Mouse (Mus musculus) embryo, embryonic 9.5 days (tissue): ENCODE data around the gene Keg1.
"Not testable (repeated sequence)": the region's sequence is repeated elsewhere in the genome, so short reads cannot be mapped to it uniquely, and the experiment has no call there.

Experiments
- DNase-seq: peaks from one replicate; pipeline ENCODE4 v3.0.0-alpha.2; 2017; ENCODE audit errors: extremely low spot score

Keg1 gene

DNA sequence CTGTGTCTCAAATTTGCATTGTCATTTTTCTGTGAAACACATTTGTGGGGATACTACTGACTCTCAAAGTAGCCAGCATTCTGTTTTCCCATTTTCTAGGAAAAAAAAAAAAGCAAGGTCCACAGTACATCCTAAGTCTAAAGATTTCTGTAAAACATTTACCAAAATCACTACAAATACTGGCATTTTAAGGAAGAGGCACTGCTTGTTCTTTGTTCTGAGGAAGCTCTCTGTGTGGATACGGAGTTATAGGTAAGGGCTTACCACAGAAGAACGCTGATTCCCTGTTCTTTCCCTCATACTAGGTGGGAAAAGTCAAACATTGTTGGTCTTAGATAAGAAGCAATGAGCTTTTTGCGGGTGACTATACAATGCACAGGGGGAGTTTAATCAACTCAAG lies at the start of gene Keg1:
TSS of gene Keg1 (plus strand) at position 197 of the 400 bp plus-strand sequence.
- no peak for DNase-seq

DNA sequence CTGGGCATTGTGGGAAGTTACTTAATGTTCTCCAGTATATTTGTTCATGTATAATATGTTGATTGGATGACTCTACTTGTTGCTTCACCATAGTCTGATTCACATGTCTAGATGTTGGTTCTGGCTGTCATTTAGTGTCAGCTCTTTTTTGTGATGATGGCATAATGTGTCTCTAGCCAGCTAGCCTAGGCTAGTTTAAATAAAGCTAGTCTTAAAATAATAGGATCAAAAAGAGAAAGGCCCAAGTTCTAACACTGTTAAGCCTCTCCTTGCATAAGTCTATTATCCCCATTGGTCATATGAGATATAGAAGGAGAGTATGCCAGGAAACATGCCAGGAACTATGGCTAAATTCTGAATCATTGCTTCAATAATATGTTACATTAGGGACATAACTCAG lies 46.1 kb upstream of the Keg1 start:
- no peak for DNase-seq

DNA sequence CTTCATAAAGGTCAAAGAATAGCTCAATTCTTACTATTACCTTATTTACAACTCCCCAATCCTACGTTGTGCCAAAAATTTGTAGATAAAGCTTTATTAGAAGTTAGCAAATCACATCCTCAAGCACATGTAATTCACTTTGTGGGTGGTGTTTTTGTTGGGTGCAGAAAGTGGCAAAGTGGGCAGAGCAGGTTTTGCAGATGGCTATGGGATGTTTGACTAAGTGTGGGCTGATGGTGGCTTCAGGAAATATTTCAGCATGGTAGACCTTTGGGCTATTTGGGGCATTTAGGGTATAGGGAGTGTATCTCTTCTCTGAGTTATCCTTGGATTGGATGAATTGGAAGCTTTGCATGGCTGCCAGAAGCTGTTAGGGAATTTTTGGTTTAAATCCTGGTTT lies 29.4 kb upstream of the Keg1 start:
- DNase-seq = no peak

DNA sequence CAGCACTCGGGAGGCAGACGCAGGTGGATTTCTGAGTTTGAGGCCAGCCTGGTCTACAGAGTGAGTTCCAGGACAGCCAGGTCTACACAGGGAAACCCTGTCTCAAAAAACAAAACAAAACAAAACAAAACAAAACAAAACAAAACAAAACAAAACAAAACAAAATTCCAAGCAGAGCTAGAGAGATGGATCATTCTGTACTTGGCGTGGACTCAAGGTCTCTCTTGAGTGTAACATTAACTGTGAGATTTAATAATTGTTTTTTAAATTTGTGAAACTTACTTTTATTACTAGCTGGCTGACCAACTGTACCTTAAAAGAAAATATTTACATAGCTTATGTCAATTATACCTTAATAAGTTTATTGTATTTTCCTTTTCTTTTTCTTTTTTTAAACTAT lies 27.0 kb upstream of the Keg1 start:
- DNase-seq = not testable (repeated sequence)

DNA sequence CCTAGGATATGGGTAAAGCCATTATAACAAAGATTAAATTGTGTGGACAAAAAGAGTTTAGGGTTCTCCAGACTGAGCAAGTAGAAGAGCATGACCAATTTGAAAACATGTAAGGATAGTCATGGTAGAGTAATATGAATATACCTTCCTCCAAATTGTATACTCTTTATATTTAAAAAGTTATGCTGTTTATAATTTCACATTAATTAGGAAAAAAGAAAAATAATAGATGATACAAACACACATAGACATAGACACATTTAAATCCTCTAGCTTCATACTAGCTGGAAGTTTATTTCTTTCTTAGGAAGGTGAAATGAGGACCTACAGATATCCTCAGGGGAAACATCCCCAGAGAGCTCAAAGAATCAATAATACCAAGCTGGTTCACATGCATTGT lies 25.4 kb upstream of the Keg1 start, which contains the start of gene Olfr1442:
TSS of gene Olfr1442 (plus strand) at position 301 of the 400 bp plus-strand sequence.
- DNase-seq = no peak

DNA sequence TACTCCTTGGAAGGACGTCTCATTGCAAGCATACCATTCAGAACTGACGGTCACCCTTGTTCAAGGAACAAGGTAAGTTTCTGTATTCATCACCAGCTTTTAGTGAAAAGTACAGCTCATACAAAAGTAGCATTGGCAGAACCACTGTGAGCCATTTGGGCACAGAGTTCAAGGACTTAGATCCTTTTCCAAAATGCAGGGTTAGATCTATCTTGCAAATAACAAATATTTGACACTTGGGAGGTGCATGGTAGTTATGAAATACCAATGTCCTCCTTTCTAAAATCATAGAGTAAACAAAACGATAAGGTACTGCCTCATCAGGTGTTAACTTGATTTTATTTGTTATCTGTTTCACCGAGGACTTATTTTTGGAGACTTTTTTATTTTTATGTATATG lies 24.5 kb upstream of the Keg1 start:
- DNase-seq = no peak

DNA sequence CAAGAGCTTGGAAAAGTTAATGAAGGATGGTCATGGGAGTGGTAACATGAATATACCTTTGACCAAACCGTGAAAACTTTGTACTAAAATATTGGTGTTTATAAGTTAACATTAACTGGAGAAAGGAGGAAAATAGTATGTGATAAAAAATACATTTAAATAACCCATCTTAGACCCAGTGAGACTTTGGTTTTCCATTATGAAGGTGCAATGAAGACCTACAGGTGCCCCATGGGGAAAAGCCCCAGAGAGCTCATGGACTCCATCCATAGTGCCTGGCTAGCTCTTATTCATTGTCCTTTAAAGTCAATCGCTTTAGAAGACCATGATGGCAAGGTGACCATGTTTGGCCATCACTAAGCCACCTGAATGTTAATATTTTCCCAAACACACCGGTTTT lies 17.8 kb upstream of the Keg1 start, which contains the start of gene Olfr1443:
TSS of gene Olfr1443 (plus strand) at position 301 of the 400 bp plus-strand sequence.
- no peak for DNase-seq

DNA sequence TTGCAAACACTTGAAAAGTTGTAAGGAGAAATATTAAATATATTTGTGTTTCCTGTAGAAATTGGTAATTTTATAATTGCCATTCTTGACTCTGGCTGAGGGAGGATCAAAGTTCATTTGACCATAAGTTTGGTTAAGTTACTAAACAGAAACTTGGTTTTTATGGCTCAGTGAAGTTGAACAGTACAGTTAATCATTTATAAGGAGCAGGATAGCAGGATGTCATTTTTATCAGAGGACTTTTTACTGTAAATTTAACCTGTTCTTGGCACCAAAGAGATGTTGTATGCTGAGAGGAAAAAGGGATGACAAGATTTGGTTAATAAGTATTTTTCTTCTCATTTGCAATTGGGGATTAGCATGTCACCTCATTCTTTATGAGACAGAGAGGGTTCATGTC lies 10.9 kb upstream of the Keg1 start:
- DNase-seq = no peak

DNA sequence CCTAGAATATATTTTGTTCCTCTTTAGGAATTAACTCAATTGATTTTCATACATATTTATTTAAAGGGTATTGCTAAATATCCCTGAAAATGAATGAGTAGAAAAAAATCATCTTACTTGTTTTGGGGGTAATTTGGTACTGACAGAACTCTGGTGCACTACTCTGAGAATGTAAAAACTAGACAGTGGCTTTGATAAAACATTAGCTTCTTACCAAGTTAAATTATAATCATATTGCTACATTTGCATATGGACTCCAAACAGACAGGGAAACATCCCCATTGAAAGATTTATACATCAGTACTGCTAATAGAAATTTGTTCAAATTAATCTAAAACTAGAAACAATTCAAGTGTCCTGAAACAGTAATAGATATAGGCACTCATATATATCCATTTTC lies 10.4 kb upstream of the Keg1 start:
- DNase-seq = no peak

DNA sequence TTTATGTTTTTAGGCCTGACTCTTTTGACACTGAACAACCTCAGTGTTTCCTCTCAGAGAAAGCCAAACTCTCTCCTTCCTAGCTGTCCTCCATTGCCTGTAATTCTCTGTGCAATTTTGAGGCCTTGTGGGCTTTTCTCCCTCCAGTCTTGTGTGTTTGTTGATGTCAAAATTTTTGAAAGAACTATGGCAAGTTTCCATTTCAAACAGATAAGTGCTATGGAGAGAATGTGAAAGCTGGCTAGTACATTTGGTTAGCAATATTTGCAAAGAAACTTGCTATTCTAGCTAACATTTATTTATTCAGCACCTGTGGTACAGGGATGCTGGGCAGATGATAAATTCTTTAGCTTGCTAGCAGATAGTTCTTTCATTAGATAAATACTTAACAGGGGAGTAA lies 635 bp downstream of the Keg1 start:
- no peak for DNase-seq

DNA sequence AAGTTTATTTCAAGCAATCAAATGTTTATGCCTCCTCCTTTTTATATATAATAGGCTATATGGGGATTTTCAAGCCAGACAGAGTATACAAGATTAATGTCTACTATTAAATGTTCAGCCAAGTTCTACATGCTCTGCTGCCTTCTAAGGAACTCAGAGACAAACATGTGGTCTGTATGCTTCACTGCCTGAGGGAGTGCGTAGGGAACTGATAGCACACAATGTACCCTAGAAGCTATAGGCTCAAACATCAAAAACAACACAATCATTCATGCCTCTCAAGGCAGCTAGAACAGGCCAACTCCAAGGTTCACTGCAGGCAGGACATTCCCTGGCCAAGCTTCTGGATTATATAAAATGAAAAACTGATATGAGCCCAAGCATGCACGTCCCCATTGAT lies 12.9 kb downstream of the Keg1 start:
- DNase-seq = no peak

DNA sequence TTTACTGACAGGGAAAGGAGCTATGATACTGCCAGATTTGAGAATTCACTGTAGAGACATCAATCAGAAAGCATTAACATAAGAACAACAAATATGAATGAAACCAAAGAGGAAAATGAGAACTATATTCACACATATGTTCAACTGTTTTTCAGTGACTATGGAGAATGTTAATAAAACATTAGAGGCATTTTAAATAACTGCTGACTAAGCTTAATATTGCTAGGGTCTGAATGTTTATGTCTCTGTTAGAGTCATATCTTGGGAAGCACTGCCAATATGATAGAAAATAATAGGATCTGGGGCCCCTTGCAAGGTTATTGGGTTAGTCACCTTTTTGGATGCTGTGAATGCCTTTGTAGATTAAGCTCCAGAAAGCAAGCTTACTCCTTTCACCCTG lies 13.4 kb downstream of the Keg1 start:
- no peak for DNase-seq

DNA sequence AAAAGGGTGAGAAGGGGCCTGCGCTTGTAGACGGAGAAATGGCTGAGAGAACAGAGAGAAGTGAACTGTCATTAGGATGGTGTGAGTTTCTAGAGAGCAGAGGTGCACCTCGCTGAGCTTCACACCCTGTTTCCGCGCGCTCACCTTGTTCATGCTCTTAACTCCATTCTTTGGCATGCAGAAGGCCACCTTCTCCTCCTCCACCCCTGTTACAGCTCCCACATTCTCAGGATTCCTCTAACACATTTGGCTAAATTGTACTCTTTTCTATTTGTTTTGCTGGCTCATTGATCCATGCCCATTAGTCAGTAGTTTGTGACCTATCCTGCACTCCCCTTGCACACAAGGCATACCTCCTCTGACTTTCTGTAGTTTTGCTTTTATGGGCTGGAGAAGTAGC lies 23.6 kb downstream of the Keg1 start:
- DNase-seq = no peak

DNA sequence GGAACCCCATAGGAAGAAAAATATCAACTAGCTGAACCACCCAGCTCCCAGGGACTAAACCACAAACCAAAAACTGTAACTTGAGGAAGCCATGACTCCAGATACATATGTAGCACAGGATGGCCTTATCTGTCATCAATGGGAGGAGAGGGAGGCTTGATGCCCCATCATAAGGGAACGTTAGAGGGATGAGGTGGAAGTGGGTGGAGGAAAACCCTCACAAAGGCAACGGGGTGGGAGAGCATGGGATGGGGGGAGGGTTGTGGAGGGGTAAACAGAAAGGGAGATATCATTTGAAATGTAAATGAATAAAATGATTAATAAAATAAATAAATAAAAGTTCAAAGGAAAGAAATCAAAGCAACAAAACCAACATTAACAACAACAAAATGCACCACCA lies 24.9 kb downstream of the Keg1 start:
- DNase-seq = no peak

DNA sequence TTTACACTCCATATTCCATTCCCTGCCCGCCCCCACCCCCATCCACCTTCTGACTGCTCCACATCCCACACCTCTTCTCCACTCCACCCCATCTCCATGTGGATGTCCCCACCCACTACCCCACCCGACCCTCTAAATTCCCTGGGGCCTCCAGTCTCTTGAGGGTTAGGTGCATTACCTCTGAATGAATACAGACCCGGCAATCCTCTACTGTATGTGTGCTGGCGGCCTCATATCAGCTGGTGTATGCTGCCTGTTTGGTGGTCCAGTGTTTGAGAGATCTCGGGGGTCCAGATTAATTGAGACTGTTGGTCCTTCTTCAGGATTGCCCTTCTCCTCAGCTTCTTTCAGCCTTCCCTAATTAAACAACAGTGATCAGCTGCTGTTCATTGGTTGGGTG lies 25.3 kb downstream of the Keg1 start:
- not testable (repeated sequence) for DNase-seq

DNA sequence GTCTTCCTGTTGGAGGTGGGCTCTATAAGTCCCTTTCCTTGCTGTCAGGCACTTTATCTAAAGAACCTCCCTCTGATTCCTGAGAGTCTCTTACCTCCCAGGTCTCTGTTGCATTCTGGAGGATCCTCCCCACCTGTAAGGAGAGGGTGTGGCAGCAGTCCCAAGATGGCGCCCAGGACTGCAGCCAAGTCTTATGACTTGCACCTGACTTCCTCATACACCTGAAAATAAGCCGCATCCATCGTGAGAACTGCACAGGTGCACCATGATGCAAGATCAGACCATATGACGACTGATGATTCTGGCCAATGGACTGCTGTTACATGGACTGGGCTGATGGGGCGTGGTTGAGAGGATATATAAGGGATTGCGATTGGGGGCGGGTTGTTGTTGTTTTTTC lies 26.0 kb downstream of the Keg1 start:
- DNase-seq = not testable (repeated sequence)

DNA sequence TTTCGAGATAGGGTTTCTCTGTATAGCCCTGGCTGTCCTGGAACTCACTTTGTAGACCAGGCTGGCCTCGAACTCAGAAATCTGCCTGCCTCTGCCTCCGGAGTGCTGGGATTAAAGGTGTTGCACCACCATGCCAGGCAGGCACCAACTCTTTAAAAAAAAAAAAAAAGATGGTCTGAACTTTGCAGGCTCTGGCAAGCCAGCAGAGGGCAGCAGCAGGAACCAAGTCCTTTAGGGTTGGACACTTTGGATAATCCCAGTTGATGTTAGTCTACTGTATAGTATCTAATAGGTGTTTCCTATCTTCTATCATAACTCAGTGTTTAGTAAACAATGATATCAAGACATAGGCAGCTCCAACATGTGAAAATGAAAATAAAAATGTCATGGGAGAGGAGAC lies 26.7 kb downstream of the Keg1 start:
- no peak for DNase-seq

DNA sequence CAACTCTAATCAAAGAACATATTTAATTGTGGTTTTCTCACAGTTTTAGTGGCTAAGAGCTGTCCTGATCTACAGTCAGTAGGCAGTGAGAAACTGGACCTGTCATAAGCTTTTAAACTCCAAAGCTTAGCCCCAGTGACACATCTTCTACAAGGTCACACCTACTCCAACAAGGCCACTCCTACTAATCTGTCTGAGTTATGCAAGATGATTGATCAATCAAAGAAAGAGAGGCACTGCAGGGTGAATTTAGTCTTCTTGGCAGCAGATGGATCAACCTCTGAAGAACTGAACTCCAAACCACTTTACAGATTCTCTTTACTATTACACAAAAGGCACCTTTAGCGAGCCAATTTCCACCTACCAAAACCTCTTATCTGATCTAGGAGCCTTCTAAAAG lies 30.3 kb downstream of the Keg1 start:
- no peak for DNase-seq

DNA sequence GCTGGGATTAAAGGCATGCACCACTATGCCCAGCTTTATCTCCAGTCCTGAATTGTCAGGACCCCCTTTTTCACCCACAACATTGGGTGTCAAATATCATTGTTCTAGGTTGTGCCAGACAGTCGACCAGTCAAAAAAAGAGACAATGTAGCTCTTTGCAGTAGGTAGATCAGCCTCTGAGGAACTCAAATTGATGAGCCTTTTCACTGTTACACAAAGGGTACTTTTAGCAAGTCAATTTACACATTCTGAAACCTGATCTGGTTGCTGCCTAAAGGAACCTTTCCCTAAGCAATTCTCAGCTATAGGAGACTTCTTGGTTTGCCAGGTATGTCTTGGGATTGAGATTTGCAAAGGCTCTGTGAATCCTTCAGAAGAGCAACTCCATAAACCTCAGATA lies 35.5 kb downstream of the Keg1 start:
- DNase-seq = no peak

DNA sequence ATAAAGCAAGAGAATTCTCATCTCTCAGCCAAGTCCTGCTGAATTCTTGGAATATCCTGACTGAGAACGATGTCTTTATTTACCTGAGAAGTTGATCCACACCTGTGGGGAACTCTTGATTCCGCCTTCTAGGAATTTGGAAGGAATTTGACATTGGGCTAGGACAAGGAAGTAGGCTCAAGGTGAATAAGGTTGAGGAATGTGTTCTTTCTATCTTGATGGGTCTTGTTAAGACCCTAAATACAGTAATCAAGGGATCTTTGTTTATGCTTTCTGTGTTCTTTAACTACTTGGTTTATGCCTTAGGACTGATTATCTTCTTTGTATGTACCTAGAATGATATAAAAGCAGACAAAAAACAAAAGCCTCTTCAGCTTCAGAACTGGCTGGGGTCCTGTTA lies 36.4 kb downstream of the Keg1 start:
- no peak for DNase-seq

DNA sequence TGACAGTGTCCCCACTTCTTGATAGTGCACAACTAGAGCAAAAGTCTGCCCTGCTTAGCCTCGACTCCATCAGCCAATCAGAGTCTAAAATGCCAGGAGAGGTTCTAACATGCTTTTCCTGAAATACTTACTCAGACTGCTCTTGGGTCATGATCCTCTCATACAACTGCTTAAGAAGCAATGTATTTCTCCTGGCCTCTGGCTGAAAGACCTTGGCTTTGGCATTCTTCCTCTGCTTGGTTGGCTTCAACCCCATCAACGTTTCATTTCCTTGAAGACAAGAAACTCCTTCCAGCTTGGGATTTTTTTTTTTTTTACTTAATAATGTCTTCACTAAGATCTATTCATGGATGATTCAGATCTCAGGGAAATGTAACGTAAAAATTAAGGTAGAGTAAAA lies 60.7 kb downstream of the Keg1 start:
- no peak for DNase-seq

DNA sequence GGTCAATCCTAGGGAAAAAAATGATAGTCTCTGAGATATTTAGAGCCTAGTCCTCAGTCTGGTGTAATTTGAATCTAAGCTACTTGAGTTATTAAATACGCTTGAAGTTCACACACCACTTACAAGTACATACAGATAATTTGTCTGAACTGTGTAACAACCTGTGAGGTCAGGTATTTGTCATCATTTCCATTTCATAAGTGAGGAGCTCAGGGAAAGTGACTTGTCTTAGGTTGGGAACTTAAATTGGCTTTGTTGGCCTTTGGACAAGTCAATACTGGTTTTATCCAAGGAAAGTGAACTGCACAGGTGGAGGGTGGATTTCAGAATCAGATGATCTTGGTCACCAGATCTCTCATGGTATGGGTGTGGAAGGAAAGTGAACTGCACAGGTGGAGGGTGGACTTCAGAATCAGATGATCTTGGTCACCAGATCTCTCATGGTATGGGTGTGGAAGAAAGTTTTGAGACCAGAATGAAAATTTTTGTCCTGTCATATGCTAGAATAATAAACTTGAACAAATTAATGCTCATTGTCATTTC lies 63.4 kb downstream of the Keg1 start:
- DNase-seq = no peak

DNA sequence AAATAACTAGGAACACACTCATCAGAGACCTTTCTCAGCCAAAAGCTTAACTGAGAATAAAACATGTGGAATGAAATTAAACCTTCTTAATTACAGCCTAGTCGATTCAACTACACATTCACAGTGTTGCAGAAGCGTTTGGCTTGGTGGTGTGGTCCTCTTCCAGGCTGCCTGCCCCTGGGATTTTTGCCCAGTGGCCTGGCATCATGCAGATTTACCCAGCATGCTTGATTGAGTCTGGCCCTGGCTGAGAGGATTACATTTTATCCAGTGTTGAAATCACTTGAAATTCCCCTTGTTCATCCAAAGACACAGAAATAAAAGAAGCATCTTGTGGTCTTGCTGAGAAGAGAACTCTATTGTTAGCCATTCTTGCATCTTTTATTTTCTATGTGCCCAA lies 64.1 kb downstream of the Keg1 start:
- no peak for DNase-seq
